Mouse (Mus musculus) brown adipose tissue, adult 24 weeks (tissue): Measurements from ENCODE around the gene Dctn1. TPM values are rescaled to one million over a fixed set of nuclear protein-coding genes. Genes with fewer than 3 reads are reported as not detected.

ENCODE experiments used
- H3K27ac ChIP-seq: fragments of 200-500 bp; replicated peaks from 2 replicates; pipeline ENCODE4 v1.5.1; 2012; ENCODE audit warnings: low read depth, mild to moderate bottlenecking, low read length
- H3K4me1 ChIP-seq: fragments of 200-500 bp; 2 replicates; pipeline ENCODE4 v1.6.1; 2012; ENCODE audit warnings: low read length, mixed read lengths; ENCODE audit not compliant: control insufficient read depth, insufficient read depth, insufficient read length
- H3K4me3 ChIP-seq: fragments of 200-500 bp; 2 replicates; pipeline ENCODE4 v1.5.1; 2012; ENCODE audit warnings: low read depth, mild to moderate bottlenecking, low read length, moderate library complexity; ENCODE audit not compliant: insufficient read depth
- polyA plus RNA-seq: library from polyadenylated mRNA; stranded (reverse); fragments of >200 nt; gene quantifications from 2 replicates; pipeline ENCODE4 v1.2.4, GENCODE M21; 2012; ENCODE audit not compliant: missing spikeins, insufficient read depth, insufficient read length

Gene Dctn1
- polyA plus RNA-seq, result 31.0 and 31.2 TPM in 2 replicates

GRCm38 (mm10) chr6:83165607-83166242 lies at the start of gene Dctn1:
TSS of gene Dctn1 (plus strand) at chr6:83165920.
- Histone ChIP-seq H3K27ac (peak within 1 kb of the TSS; percentile 91), H3K4me3 (peak within 1 kb of the TSS; percentile 80), H3K4me1 (peaks cover 11% of the 10 kb centered on the region)

GRCm38 (mm10) chr6:83116373-83117164 lies 49.2 kb upstream of the Dctn1 start:
- Histone ChIP-seq H3K4me1 (peaks cover 8% of the 10 kb centered on the region; the same call in 1 of the 2 replicates), H3K27ac (no peak overlapping the region), H3K4me3 (peak overlapping the region; percentile 89)

GRCm38 (mm10) chr6:83117165-83117438 lies 48.6 kb upstream of the Dctn1 start:
- H3K4me1 ChIP-seq, result peaks cover 8% of the 10 kb centered on the region; the same call in 1 of the 2 replicates
- H3K4me3 ChIP-seq, result no peak overlapping the region
- no peak overlapping the region for H3K27ac ChIP-seq

GRCm38 (mm10) chr6:83117616-83118015 lies 48.1 kb upstream of the Dctn1 start:
- H3K27ac ChIP-seq, result no peak overlapping the region
- H3K4me3 ChIP-seq, result no peak overlapping the region; the same call in 1 of the 2 replicates
- H3K4me1 ChIP-seq, result peaks cover 8% of the 10 kb centered on the region; the same call in 1 of the 2 replicates

GRCm38 (mm10) chr6:83118369-83118768 lies 47.4 kb upstream of the Dctn1 start:
- Histone ChIP-seq H3K27ac (no peak overlapping the region), H3K4me3 (no peak overlapping the region), H3K4me1 (peaks cover 8% of the 10 kb centered on the region; the same call in 1 of the 2 replicates)

- Histone ChIP-seq H3K27ac (no peak overlapping the region), H3K4me1 (peaks cover 8% of the 10 kb centered on the region; the same call in 1 of the 2 replicates), H3K4me3 (no peak overlapping the region)
Measured at GRCm38 (mm10) chr6:83118825-83119733, 46.6 kb upstream of the Dctn1 start.

- Histone ChIP-seq H3K4me1 (peaks cover 12% of the 10 kb centered on the region; the same call in 1 of the 2 replicates), H3K27ac (no peak overlapping the region), H3K4me3 (no peak overlapping the region; the same call in 1 of the 2 replicates)
Measured at GRCm38 (mm10) chr6:83119734-83120051, 46.0 kb upstream of the Dctn1 start.

GRCm38 (mm10) chr6:83120930-83121862 lies 44.5 kb upstream of the Dctn1 start, which contains the start of gene Wbp1:
TSS of gene Wbp1 (minus strand) at chr6:83121559.
- no peak within 1 kb of the TSS; the same call in 1 of the 2 replicates for H3K27ac ChIP-seq
- H3K4me1 ChIP-seq, result peaks cover 8% of the 10 kb centered on the region; the same call in 1 of the 2 replicates
- H3K4me3 ChIP-seq, result peak within 1 kb of the TSS; percentile 69

- Histone ChIP-seq H3K4me1 (peaks cover 8% of the 10 kb centered on the region; the same call in 1 of the 2 replicates), H3K27ac (no peak overlapping the region), H3K4me3 (peak overlapping the region; percentile 66)
Measured at GRCm38 (mm10) chr6:83121863-83122710, 43.6 kb upstream of the Dctn1 start.

- Histone ChIP-seq H3K4me3 (no peak overlapping the region), H3K27ac (no peak overlapping the region), H3K4me1 (peaks cover 8% of the 10 kb centered on the region; the same call in 1 of the 2 replicates)
Measured at GRCm38 (mm10) chr6:83122961-83123360, 42.8 kb upstream of the Dctn1 start.

GRCm38 (mm10) chr6:83124851-83125312 lies 40.8 kb upstream of the Dctn1 start:
- Histone ChIP-seq H3K27ac (peak overlapping the region; percentile 51; the same call in 1 of the 2 replicates), H3K4me1 (peaks cover 4% of the 10 kb centered on the region; the same call in 1 of the 2 replicates), H3K4me3 (peak overlapping the region; percentile 84)

GRCm38 (mm10) chr6:83125331-83125730 lies 40.4 kb upstream of the Dctn1 start, which contains the start of gene Ino80b:
TSS of gene Ino80b (minus strand) at chr6:83125431.
- peaks cover 4% of the 10 kb centered on the region; the same call in 1 of the 2 replicates for H3K4me1 ChIP-seq
- peak within 1 kb of the TSS; percentile 51; the same call in 1 of the 2 replicates for H3K27ac ChIP-seq
- H3K4me3 ChIP-seq, result peak within 1 kb of the TSS; percentile 84

GRCm38 (mm10) chr6:83127419-83127818 lies 38.3 kb upstream of the Dctn1 start:
- H3K4me3 ChIP-seq, result no peak overlapping the region
- no peak overlapping the region for H3K27ac ChIP-seq
- H3K4me1 ChIP-seq, result 0 out of 2 replicates have a peak, but pooled peaks cover 4% of the 10 kb centered on the region
